ENCODE assay signal across 8 mouse cellular contexts in the genomic region with DNA sequence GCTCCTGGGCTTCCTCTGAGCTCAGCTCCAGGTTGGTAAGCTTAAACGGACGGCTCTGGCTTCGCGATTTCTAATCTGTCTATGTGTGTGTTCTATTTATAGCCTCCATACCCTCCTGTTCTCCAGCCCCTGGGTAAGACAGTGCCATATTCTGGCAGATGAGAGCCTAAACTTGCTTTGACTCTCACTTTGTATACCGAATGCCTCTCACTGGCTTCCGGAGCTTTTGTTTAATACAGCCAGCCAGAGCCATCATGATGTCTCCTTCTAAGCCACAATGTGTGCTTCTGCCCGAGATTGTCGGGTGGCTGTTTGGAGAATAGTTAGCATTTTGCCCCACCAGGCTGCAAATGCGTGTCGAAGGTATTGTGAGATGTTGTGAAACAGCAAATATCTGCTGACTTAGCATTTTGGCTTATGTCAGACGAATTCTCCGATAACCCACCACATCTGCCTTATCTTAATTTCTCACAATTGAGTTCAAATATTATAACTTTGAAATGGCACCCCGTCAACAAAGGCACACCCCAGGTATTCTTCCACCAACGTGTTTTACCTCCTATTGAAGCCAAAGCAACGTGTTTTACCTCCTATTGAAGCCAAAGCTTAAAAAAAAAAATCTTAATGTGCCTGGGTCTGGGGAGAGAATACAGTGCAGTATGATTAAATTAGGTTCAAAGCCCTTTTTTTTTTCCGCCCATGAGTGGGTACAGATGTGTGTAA.
DNase-seq lines count a peak whose midpoint lies in the region; ATAC-seq and TF ChIP-seq lines count a peak whose summit lies in the region.

No protein-coding gene starts in this region.

- H3K27ac ChIP-seq in kidney, postnatal 0 days = no peak overlapping the region
- H3K27ac ChIP-seq in hindbrain, embryonic 14.5 days = peak overlapping the region; percentile 85
- H3K27ac ChIP-seq in liver, embryonic 12.5 days = no peak overlapping the region

- no peak for ATAC-seq in kidney, postnatal 0 days (replicated peaks; ENCODE audit: low FRiP score, low read depth)
- ATAC-seq in hindbrain, embryonic 14.5 days (ENCODE audit: low FRiP score) = peak; percentile 74
- ATAC-seq in liver, embryonic 12.5 days = no peak

- H3K27me3 ChIP-seq in kidney, postnatal 0 days (ENCODE audit: insufficient read depth, low read length) = no peaks in the 10 kb centered on the region
- no peaks in the 10 kb centered on the region for H3K27me3 ChIP-seq in hindbrain, embryonic 14.5 days (ENCODE audit: control insufficient read depth, insufficient read depth, low read length)
- peaks cover 32% of the 10 kb centered on the region for H3K27me3 ChIP-seq in liver, embryonic 12.5 days (replicated peaks)

- peak overlapping the region; percentile 57 for H3K4me2 ChIP-seq in kidney, postnatal 0 days (ENCODE audit: low read length)
- H3K4me2 ChIP-seq in hindbrain, embryonic 14.5 days (replicated peaks) = peak overlapping the region; percentile 60
- peak overlapping the region; percentile 40 for H3K4me2 ChIP-seq in liver, embryonic 12.5 days

- TF ChIP-seq CTCF in kidney, postnatal 0 days (IDR thresholded peaks at IDR 0.05; ENCODE audit: low read depth) = no peak

- peak overlapping the region; percentile 21 for H3K4me3 ChIP-seq in kidney, postnatal 0 days (replicated peaks; ENCODE audit: low read depth, low read length)
- H3K4me3 ChIP-seq in hindbrain, embryonic 14.5 days (replicated peaks; ENCODE audit: low read length) = peak overlapping the region; percentile 72
- no peak overlapping the region for H3K4me3 ChIP-seq in liver, embryonic 12.5 days

- WGBS in kidney, postnatal 0 days = 5% methylated on average over 16 of the region's 16 CpGs
- WGBS in hindbrain, embryonic 14.5 days = 4% methylated on average over 16 of the region's 16 CpGs
- 4% methylated on average over 16 of the region's 16 CpGs for WGBS in liver, embryonic 12.5 days (ENCODE audit: insufficient replicate concordance)

- H3K36me3 ChIP-seq in kidney, postnatal 0 days (ENCODE audit: insufficient read depth, low read length) = no peaks in the 10 kb centered on the region
- no peaks in the 10 kb centered on the region for H3K36me3 ChIP-seq in hindbrain, embryonic 14.5 days (replicated peaks; ENCODE audit: control insufficient read depth, insufficient read depth)
- no peaks in the 10 kb centered on the region for H3K36me3 ChIP-seq in liver, embryonic 12.5 days

- no peak for DNase-seq in kidney, postnatal 0 days (ENCODE audit: low spot score)
- DNase-seq in kidney, postnatal 10 days = no peak
- peak; percentile 57 for DNase-seq in embryo, embryonic 10.5 days (ENCODE audit: low spot score)
- peak; percentile 55 for DNase-seq in hindbrain, embryonic 14.5 days (ENCODE audit: low spot score)
- DNase-seq in right cerebral cortex, postnatal 36 days (ENCODE audit: low spot score in 2 of 2) = peak; percentile 34 to 39
- no peak for DNase-seq in adrenal gland, postnatal 10 days
- no peak for DNase-seq in adrenal gland, adult 8-10 months

- H3K9me3 ChIP-seq in kidney, postnatal 0 days (replicated peaks; ENCODE audit: low read length) = no peaks in the 10 kb centered on the region
- no peaks in the 10 kb centered on the region for H3K9me3 ChIP-seq in hindbrain, embryonic 14.5 days (ENCODE audit: control insufficient read depth, low read length)
- H3K9me3 ChIP-seq in liver, embryonic 12.5 days (replicated peaks) = no peaks in the 10 kb centered on the region

- no peak overlapping the region for H3K9ac ChIP-seq in kidney, postnatal 0 days (ENCODE audit: low read depth, low read length)
- peak overlapping the region; percentile 86 for H3K9ac ChIP-seq in hindbrain, embryonic 14.5 days
- no peak overlapping the region for H3K9ac ChIP-seq in liver, embryonic 12.5 days

- H3K4me1 ChIP-seq in kidney, postnatal 0 days (replicated peaks; ENCODE audit: insufficient read depth, low read length) = peaks cover 8% of the 10 kb centered on the region; the same call in 1 of the 2 replicates
- H3K4me1 ChIP-seq in hindbrain, embryonic 14.5 days (replicated peaks; ENCODE audit: control insufficient read depth, insufficient read depth, low read length) = peaks cover 12% of the 10 kb centered on the region; the same call in 1 of the 2 replicates
- peaks cover 6% of the 10 kb centered on the region; the same call in 1 of the 2 replicates for H3K4me1 ChIP-seq in liver, embryonic 12.5 days

Comparison
In these comparisons a context has a peak if more than half of its experiments do, and no peak if none do; other contexts are left out.
1. DNase-seq: peak in embryo, embryonic 10.5 days (single experiment), hindbrain, embryonic 14.5 days (single experiment) and right cerebral cortex, postnatal 36 days (2 of 2); none in kidney, postnatal 0 days (single experiment), kidney, postnatal 10 days (single experiment), adrenal gland, postnatal 10 days (single experiment) and adrenal gland, adult 8-10 months (single experiment).
2. Peak in every context shown above with its lines, with median percentiles within 50 percentile points of each other: H3K4me2 ChIP-seq.